Mouse (Mus musculus) testis, postnatal 14 days (tissue): ENCODE measurements around the gene Acox3.

Experiments used
- DNase-seq: peaks from one replicate; pipeline ENCODE4 v3.0.0; 2021; ENCODE audit warnings: low spot score

Acox3 gene

DNA sequence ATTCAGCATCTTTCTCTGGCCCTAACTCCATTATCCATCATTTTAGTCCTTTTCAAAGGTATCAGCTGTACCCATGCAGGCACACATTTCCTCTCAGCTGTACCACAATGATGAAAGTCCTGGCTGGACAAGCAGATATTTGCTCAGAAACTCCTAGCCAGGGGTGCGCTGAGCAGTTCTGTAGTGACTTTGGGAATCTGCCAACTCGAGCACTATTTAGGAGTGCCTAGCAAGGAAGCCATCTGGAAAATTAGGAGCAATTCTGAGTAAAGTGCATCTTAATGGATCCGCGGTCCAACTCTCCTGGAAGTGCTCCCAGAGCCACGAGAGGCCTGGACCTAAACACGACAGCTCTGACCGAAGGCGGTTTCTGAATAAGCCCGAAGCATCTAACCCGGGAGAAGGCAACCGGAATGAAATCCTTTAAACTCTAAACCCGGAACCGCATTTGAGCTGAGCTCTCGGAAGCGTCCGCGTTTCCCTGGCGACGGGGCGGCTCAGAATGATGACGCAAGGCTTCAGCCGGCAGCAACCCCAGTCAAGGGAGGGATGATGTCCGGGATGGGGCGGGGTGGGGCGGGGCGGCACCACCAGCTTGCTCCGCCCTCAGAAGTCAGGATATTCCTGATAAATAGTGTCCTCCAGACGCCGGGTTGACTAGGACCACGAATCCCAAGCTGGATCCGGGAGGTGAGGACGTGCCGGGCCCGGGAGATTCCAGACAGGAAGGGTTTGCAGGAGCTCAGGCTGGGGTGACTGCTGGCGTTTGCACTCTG is at the start of gene Acox3:
Gene Acox3 (plus strand): TSS at position 596 of the 776 bp plus-strand sequence.
- DNase-seq = peak; percentile 92

DNA sequence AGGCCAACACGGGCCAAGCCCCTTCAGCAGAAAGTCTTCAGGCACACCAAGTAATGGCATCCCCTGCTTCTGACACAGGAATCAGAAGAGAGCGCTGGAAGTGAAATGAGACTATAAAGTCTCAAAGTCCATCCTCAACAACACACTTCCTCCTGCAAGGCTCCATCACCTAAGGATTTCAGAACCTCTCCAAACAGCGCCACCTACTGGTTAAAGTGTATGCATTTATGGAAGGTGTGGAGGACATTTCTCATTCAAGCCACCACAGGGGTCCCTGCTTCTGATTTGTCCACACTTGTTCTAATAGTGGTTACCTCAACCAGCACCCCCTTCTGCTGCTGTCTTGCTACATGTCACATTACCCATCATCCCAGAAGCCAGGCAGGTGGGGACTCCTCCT is 46.6 kb upstream of the Acox3 start:
- no peak for DNase-seq

DNA sequence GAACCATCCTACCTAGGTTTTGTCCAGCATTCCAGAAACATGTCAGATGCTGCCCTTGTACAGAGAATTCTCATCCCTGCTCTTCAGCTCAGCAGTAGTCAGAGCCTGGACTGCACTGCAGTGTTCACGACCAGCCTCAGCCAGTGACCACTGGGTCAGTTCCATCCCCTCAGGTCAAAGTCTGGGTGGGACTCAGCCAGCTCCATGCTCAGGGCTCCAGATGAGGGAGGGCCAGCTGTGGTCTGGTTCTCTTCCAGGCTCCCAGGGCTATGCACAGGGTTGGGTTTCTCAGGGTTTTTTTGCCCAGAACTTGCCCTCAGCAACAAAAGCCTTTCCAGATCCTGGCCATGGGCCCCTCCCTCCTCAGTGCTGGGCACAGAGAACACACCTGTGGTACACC is 45.4 kb upstream of the Acox3 start:
- DNase-seq = no peak

DNA sequence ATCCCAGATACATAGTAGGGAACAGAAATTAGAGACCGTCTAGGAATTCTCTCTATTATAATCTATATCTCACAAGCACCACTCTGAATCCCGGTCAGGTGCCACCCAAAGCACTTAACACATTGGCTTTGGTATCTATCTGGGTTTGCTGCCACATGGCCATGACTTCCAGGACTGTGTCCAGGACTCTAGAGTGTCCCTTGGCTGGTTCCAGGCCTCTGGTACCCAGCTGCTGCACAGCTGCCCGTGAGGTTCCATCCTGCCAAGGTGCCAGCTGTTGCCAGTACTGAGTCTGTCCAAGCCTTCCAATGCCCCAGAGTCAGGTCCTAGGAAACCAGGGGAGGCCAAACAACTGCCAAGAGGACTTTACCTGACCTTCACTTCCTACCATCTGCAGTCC is 44.8 kb upstream of the Acox3 start:
- no peak for DNase-seq

DNA sequence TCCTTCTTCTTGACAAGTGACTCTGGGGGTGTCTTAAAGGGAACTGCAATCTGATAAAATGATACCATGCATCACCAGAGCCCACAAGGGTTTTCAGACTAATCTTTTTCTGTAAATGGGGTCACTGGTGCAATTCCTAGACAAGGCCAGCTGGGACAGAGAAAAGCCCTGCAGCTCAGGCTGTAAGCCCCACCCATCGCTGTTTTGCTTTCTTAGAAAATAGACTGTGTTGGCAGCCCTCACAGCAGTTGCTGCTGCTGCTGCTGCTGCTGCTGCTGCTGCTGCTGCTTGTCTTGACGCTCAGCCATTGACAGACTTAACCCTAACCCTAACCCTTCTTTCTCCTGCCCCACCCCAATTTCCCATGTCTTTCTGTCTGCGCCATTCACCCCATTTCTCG is 43.3 kb upstream of the Acox3 start:
- no peak for DNase-seq

DNA sequence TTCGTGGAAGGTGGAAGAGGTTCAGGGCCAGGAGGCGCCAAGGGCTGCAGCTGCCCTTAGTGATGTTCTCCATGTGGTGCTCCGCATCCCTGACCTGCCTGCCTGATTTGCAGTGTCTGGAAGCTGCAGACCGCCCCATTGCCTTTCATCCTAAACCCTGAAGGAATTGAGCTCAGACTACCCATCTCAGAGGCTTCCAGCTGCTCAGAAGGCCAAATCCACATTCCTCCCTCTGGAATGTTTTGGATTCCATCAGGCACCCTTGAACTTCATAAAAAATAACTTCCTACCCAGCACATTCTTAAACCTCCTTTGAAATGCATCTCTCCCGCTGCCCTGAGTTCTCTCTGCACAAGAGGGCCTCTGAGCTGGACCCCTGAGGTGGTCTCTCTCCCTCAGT is 42.3 kb upstream of the Acox3 start:
- no peak for DNase-seq

DNA sequence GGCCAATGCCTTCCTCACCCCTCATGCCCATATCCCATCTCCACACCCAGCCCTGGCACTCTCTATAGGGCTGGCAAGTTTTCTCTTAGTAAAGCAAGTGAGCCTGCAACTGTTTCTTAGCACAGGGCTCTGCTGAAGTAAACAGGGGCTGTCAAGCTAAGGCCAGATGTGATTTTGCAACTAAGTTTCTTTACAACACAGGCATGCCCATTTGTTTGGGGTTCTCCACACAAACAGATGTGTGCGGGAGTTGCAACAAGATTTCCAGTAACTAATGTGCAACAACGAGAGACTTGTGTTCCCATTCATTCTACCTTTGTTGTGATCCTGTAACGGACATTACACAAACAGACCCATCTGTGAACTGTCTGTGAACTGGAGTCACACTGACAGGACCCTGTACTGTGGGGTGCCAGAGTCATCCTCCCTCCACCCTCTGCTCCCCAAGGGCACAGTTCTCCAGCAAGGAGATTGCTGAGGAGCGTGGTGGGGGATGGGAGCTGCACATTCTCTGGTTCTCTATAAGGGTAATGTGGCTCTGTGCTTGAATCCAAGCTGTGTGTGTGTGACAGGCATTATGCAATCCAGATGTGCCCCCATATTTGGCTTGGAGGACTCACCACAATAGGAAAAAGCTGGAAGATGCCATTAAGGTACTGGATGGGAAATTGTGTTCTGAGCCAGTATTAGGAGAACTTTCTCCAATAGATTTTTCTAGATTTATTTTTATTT is 41.6 kb upstream of the Acox3 start:
- peak; percentile 70 for DNase-seq

DNA sequence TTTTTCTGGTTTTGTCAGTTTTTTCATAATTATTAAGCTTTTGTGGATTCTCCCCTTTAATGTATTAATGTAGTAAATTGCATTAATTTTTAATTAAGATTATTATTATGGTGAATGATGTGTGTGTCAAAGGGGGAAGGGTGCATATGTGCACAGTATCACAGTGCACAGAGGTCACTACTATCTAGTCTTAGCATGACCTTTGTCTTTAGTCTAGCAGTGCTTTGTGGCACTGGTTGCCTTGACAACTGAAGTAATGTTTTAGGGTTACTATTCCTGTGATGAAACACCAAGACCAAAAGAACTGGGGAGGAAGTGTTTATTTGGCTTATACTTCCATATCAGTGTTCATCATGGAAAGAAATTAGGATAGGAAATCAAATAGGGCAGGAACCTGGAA is 36.7 kb upstream of the Acox3 start:
- no peak for DNase-seq

DNA sequence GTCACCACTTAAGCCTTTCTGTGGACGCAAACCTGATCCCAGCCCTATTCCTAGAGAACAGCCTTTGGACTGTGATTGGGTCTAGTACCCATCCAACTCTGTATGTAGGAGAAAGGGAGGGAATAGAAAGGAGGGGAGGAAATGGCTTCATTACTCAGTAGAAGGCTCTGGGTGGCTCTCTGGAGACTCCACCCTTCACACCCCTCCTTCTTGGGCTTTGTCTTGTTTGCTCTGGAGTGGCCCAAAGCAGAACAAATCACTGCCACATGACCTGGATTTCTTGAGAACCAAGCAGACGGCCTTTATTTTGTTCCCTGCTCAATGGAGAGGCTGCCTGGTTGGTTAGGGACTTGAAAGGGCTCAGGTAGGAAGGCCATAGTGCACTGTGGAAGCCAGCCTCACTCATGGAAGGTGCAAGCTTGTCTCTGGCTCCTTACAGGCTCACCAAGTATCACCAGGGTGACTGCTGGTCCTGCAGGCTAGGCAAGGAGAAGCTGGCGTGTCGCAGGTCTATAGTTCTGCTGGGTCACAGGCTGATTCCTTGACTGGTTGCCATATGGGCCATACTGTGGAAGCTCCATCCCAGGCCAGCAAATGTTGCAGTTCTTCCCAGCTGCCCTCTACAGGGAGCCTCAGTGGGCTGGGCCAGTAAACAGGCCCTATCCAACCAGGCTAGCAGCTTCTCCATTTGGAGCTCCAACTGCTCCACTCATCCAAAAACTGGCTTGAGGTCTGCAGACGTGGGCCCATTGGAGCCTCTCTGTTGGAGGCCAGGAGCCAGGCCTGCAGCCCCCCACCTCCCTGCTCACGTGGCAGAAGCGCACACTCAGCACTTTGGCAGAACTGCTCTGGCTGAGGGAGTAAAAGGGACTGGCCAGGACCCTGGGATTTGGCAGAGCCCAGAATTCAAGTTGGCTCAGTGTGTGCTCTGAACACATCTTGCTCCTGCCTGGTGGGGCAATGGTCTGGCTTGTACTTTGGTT is 30.7 kb upstream of the Acox3 start:
- DNase-seq = no peak

DNA sequence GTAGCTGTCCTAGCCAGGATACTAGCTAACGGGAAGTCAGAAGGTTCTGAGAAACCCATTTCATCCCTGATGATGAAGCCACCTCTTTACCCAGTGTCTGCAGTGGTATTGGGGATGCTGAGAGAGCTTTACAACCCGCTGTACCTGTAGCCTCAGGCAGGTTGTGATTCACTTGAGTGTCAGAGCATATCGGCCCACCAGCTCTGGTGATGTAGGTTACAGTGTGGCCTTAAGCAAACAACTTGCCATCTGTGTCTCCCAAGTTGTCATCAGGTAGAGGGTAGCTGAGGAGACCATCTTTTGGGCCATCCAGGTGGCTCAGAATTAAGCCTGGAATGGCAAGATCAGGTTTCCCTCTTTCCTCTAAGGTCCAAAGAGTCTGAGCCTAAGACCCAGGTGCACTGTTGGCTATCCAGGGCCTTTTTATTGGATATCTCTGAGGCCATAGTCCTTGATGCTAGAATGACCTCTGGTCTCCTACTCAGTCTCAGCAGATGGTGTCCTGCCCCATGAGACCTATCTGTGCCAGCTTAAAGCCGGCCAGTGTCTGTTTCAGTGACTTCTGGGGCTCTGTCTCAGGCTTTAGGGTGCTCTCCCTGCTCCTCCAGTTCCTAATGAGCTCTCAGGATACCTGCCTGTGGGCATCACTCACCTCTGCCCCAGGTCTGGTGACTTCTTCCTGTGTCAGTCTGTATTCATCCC is 29.9 kb upstream of the Acox3 start:
- no peak for DNase-seq

DNA sequence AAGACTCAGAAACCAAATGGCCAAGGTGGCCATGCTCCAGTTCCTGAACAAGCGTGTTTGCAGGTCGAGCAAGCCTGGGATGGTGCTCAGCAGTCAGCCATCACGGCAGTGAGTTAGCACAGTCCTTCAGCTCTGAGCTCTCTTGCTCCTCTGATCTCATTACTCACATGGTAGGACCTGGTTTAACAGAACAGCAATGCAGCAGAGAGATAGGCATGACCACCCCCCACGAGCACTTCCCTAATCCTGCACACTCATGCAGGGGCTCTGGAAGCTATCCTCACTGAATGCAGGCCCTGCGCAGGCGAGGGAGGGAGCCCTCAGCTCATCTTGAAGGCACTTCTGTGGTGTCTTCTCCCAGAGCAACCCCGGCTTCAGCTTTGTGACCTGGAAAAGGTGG is 26.4 kb upstream of the Acox3 start:
- DNase-seq = no peak

DNA sequence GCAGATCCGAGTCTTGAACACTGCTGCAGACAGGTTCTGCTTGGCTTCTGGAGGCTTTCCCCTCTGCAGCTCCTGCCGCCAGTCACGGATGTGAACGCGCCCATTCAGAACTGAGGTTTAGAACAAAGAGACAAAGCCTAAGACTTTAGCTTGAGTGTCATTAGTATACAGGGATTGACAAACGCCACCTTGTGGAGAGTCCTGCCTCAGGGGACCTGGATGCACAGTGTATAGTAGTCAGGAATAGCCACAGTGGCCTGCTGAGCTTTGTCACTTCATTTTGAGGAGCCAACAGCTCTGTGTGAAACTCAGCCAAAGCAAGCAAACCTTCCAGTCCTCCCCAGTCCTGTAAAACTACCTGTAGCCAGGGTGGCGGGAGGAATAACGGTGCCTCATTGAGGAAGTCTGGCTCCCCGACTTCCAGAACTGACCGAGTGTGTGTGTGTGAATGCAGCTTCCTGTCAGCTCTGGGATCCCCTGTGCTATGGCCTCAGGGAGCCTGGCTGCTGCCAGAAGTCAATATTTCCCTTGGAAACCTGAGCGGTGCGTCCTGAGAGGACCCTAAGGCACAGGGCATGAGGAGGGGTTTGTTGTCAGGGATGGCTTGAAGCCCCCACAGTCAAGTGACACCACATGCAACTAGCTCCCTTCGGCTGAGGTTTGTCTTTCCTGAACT is 24.8 kb upstream of the Acox3 start:
- no peak for DNase-seq

DNA sequence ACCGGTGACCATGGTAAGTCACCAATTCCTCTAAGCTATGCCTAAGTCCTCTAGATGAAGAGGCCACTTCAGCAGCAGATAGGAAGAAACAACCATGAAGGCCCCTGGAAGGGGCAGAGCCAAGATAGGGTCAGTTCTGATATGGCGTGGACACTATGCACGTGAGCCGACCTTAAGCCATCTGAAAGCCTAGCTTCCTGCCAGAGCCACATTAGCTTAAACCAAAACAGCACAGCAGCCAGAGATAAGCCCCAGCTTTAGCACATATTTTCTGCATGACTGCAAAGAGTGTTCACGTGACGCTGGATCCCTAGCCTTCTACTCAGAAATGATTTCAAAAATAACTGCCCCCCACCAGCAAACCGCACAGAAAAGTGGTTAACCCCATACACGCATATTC is 23.4 kb upstream of the Acox3 start:
- DNase-seq = no peak

DNA sequence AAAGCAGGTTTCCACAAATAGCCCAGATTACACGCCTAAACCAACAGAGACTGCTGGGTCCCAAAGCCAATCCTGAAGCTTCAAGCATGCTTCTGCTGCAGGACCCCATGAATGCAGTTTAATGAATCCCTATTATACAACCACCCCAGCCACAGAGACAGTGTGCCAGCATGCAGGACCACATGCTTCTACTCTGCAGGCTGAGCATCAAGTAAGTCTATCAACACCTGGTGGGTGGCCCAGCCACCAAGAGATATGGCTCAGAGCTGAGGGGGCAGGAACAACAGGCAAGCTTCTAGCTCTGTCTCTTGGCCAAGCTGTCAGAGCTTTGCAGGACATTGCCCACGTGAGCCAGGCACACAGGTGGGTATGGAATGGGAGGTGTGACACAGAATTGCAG is 20.2 kb upstream of the Acox3 start:
- no peak for DNase-seq

DNA sequence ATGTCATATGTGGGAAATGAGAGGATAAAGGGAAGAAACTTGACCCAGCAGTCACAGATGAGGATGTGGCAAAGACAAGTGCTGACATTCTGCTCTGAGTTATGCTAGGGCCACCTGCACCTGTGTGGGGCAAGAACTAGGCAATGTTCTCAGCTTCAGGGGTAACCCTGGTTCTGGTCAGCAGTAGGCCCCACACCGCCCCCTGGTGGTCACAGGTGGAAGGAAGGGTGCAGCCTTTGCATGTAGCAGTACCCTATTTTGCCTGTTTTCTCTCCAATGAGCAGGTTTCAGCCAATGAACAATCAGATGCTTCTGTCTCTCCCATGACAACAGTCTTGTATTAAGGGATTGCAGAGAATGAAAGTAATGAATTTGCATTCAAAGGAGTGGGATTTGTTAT is 19.4 kb upstream of the Acox3 start:
- peak; percentile 56 for DNase-seq

DNA sequence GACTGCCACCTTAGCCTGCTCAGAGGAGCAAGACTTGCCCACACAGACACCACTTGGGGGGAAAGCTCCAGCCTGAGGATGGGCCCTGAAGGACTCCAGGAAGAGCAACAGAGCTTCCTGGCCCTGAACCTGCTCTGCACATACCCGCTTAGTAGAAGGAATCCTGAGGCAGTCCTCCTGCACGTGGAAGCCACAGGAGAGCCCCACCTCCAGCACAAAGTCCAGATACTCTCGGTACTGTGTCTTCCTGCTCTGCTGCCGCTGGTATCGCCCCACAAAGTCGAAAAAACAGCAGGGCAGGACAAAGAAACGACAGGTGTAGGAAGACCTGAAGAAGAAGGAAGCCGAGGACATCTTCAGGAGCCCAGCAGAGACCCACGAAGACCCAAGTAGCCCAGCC is 17.6 kb upstream of the Acox3 start:
- DNase-seq = no peak

DNA sequence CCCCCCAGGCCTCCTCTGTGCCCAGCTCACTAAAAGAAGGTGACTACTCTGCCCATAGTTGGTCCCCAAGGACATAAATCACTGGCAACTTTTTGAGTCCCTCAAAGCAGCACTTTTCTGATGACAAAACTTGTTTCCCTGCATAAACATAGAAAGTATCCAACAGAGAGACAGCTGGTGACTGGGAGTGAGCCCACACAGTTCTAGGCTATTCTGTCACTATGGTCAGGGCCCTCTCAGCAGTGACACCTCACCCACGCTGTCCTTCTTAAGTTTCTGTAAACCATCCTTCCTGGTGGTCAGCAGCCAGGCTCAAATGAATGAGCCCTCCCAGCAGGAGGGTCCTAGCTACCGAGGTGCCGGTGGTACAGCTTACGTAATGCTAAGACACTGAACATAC is 16.2 kb upstream of the Acox3 start:
- DNase-seq = no peak

DNA sequence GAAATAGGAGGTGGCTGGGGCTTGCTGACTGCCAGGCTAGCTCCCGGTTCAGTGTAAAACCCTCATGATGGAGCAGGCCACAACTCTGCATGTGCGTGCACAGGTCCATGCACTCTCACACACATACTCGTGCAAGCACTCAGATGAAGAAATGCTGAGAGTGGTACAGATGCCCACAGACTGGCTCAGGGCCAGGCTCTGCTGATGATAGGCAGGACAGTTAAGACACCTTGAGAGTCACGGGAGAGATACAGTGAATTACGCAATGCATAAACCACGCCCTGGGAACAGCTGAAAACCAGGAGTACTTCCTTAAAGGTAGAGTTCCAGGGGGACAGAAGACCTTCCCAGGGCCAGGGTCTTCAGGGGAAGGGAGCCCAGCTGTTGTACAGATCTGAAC is 11.3 kb upstream of the Acox3 start:
- DNase-seq = no peak

DNA sequence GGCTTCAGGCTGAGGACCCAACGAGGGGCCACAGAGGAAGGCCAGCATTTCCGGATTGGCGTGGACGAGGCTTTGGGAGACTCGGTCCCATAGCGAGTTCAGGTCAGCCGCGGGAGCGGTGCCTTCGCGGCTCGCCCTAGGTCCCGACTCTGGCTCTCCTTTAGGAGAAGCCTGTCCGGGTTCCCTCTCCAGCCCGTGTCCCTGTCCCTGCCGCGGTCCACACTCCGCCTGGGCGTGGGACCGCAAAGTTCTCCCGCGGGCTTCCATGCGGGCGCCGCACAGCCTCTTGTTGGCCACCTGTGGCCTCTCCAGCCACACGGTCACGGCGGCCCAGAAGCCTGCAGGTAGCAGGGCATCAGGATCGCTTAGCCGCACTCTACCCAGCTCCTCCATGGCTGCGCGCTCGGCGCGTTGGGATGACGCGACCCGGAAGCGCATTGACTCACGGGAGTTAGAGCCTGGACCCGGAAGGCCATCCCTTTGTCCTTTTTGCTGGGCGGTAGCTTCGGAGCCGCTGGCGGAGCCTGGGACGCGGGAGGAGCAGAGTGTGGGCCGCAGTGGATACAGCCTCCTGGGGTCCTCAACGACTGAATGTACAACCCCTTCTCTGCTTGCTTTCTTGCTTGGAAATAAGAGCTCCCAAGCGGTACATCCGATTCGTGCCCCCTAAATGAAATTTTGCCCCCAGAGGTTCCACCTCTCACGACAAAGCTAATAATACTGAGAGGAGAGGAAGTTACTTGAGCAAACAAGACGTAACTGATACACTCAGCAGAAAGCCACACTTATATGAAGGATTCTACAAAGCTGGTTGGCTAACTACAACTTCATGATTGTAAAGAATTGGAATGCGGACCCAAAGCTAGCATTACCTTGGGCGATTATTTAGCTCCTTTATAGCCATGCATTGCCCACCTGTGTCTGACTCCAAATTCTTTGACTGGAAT is 7.9 kb upstream of the Acox3 start, which contains the start of gene Trmt44:
Gene Trmt44 (minus strand): TSS at position 418 of the 947 bp plus-strand sequence.
- DNase-seq = peak; percentile 91

DNA sequence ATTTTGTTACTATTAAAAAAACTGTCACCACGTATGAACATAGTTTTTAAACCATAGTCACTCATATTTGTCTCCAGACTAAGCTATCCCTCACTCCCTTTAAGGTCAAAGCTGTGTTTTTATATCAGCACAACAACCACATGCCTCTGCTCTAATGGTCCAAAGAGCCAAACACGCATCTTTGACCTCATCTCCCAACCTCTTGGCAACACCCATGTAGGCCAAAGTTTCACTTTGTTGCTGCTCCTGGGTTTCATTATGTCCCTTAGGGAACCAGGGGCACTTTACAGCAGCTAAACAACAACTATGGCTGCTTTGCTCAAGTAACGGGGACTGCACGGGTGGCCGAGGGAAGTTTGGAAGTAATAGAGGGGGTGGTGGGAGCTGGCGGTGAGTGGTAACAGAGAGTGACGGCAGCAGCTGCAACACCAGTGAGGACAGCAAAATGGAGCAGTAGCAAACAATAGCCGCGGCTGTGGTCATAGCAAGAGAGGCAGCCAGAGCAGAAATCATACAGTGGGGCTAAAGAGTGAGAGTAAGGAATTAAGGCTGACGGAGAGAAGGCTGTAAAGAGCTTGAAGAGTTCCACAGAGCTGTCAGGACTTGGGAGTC is 6.3 kb upstream of the Acox3 start:
- no peak for DNase-seq
